ENCODE assay signal across 11 mouse cellular contexts in genomic region chr17:72976258-72977231, GRCm38 (mm10). TPM values are rescaled to one million over a fixed set of nuclear protein-coding genes. Genes with fewer than 3 reads are reported as not detected.
A peak's percentile ranks its signal among the peaks of the same experiment; 100 is the strongest.
DNase-seq lines count a peak whose midpoint lies in the region; ATAC-seq and TF ChIP-seq lines count a peak whose summit lies in the region.
"Had no signal": no experiment of that assay in that cellular context is flagged by ENCODE, and none has a peak within 500 bp of the region (broad histone marks: within the 10 kb centered on the region; RNA-seq: fewer than 3 reads in every experiment).

No protein-coding gene starts in this region.

- intact Hi-C loops in gastrocnemius, postnatal 14 days (cut with DNase I; ENCODE audit: low total_unique reads): no loop called here
- intact Hi-C loops in heart, postnatal 36 days (cut with DNase I): loop anchor here (1.0 to 2.0 kb wide), 2 partner anchors 46 to 96 kb away; no protein-coding TSS in a partner anchor
- intact Hi-C loops in left cerebral cortex, postnatal 36 days (cut with DNase I): no loop called here

- peak overlapping the region; percentile 65 for H3K27ac ChIP-seq in embryonic fibroblast, embryonic 13.5 days (ENCODE audit: insufficient read depth, low read length)
- H3K27ac ChIP-seq: forebrain, embryonic 13.5 days; midbrain, embryonic 12.5 days had no signal

- TF ChIP-seq CTCF in embryonic fibroblast, embryonic 13.5 days (IDR thresholded peaks at IDR 0.05; ENCODE audit: borderline replicate concordance, insufficient read depth, low read length): no peak

- TF ChIP-seq POLR2A in embryonic fibroblast, embryonic 13.5 days (IDR thresholded peaks at IDR 0.05; ENCODE audit: low read depth, low read length): no peak

- DNase-seq in gastrocnemius, postnatal 14 days: peak; percentile 37
- DNase-seq in heart, postnatal 36 days: peak; percentile 61 to 73
- DNase-seq in lung, postnatal 14 days: peak; percentile 57
- no peak for DNase-seq in left cerebral cortex, postnatal 36 days (ENCODE audit: low spot score in 2 of 2)
- DNase-seq: layer of hippocampus, adult 9-11 months had no signal

- peaks cover 11% of the 10 kb centered on the region for H3K4me1 ChIP-seq in embryonic fibroblast, embryonic 13.5 days (ENCODE audit: control insufficient read depth, insufficient read depth, low read length)
- H3K4me1 ChIP-seq: forebrain, embryonic 13.5 days; midbrain, embryonic 12.5 days had no signal

- H3K4me3 ChIP-seq in embryonic fibroblast, embryonic 13.5 days (ENCODE audit: insufficient read depth, low read length): no peak overlapping the region
- H3K4me3 ChIP-seq: forebrain, embryonic 13.5 days; midbrain, embryonic 12.5 days had no signal

- ATAC-seq in monocyte, adult 5-6 weeks (replicated peaks; ENCODE audit: insufficient number of reproducible peaks, low FRiP score, low TSS enrichment, poor library complexity, severe bottlenecking): no peak
- no peak for ATAC-seq in granulocyte monocyte progenitor cell, adult 5-6 weeks (replicated peaks; ENCODE audit: poor library complexity, severe bottlenecking)
- ATAC-seq: forebrain, embryonic 13.5 days; Patski had no signal

RNA-seq across cellular contexts. Expression of gene Lbh, which starts 58.4 kb away (rescaled TPM):
- 241 and 297 TPM in 2 replicates for polyA plus RNA-seq in embryonic fibroblast, embryonic 13.5 days (2011; ENCODE audit: insufficient read length, low read depth, missing spikeins)
- total RNA-seq in gastrocnemius, postnatal 14 days (2021): 10 to 100 TPM; 11.6 to 16.6 TPM
- total RNA-seq in heart, postnatal 36 days (2021): 100 to 1,000 TPM; 339 to 436 TPM
- total RNA-seq in left cerebral cortex, postnatal 36 days (2021): 10 to 100 TPM; 37.9 to 39.1 TPM
- total RNA-seq in monocyte, adult 5-6 weeks (2017): 71.9 to 97.1 TPM (median 79.5 TPM) in 3 replicates
- total RNA-seq in granulocyte monocyte progenitor cell, adult 5-6 weeks (2014; fragmentation: Nextera tagmentation): 21.9 and 23.5 TPM in 2 replicates
- 20.9 and 21.8 TPM in 2 replicates for total RNA-seq in granulocyte monocyte progenitor cell, adult 5-6 weeks (2017)

Comparison
In these comparisons a context has a peak if more than half of its experiments do, and no peak if none do; other contexts are left out.
1. DNase-seq: peak in gastrocnemius, postnatal 14 days (single experiment), heart, postnatal 36 days (2 of 2) and lung, postnatal 14 days (single experiment); none in left cerebral cortex, postnatal 36 days (0 of 2).